ENCODE assay signal across 9 mouse cellular contexts in the genomic region with DNA sequence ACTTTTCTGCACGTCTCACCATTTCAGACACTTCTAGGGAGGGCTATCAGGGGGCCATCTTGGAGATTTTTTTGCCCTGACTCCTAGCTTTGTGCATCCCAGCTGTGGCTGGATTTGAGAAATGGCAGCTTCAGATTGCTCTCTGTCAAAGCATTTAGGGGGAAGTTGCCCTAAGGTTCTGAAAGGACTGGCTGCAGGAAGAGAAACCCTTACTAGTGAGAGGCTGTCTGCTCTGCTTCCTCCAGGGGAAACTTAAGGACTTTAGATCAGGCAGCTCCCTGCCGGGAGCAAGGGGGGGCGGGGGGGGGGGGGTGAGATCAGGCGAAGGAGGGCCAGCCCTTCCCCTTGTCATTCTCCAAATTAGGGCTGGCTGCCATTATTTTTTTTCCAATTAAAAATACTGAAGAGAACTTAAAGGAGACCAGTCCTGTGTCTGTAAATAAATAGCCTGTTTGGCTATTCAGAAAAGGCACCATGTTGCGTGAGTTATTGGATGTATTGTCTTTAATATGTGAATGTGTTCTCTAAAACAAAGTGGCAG.
DNase-seq lines count a peak whose midpoint lies in the region; ATAC-seq lines count a peak whose summit lies in the region.
"Had no signal": no experiment of that assay in that cellular context is flagged by ENCODE, and none has a peak within 500 bp of the region (broad histone marks: within the 10 kb centered on the region; RNA-seq: fewer than 3 reads in every experiment).

No protein-coding gene starts in this region.

- 0% methylated on average over 5 of the region's 5 CpGs for WGBS in forebrain, embryonic 11.5 days
- WGBS in intestine, embryonic 15.5 days = 27% methylated on average over 5 of the region's 5 CpGs
- 16% methylated on average over 4 of the region's 5 CpGs for WGBS in stomach, embryonic 16.5 days

- DNase-seq in gastrocnemius, adult 18-20 months (ENCODE audit: low spot score) = peak; percentile 20
- no peak for DNase-seq in gastrocnemius, postnatal 4 days (ENCODE audit: low spot score in 2 of 2)
- DNase-seq in MN1 (ENCODE audit: low spot score) = peak; percentile 30
- peak; percentile 82 for DNase-seq in forebrain, embryonic 11.5 days (ENCODE audit: low spot score)
- DNase-seq in lung, postnatal 36 days = peak; percentile 55
- no peak for DNase-seq in left cerebral cortex, adult 11 months (ENCODE audit: low spot score)

- peaks cover 13% of the 10 kb centered on the region; the same call in 1 of the 2 replicates for H3K4me1 ChIP-seq in forebrain, embryonic 11.5 days (replicated peaks; ENCODE audit: control insufficient read depth, insufficient read depth, low read length)
- H3K4me1 ChIP-seq in intestine, embryonic 15.5 days (replicated peaks) = peaks cover 15% of the 10 kb centered on the region
- H3K4me1 ChIP-seq in stomach, embryonic 16.5 days (ENCODE audit: control insufficient read depth, insufficient read depth, low read length) = peaks cover 22% of the 10 kb centered on the region

- H3K27me3 ChIP-seq in forebrain, embryonic 11.5 days (ENCODE audit: control insufficient read depth, insufficient read depth, low read length) = no peaks in the 10 kb centered on the region
- no peaks in the 10 kb centered on the region for H3K27me3 ChIP-seq in intestine, embryonic 15.5 days (replicated peaks)
- H3K27me3 ChIP-seq in stomach, embryonic 16.5 days (ENCODE audit: control insufficient read depth, insufficient read depth, low read length) = no peaks in the 10 kb centered on the region

- peak overlapping the region; percentile 17; the same call in 1 of the 2 replicates for H3K4me3 ChIP-seq in forebrain, embryonic 11.5 days (ENCODE audit: low read depth, low read length)
- H3K4me3 ChIP-seq in intestine, embryonic 15.5 days (replicated peaks) = no peak overlapping the region
- no peak overlapping the region for H3K4me3 ChIP-seq in stomach, embryonic 16.5 days (replicated peaks; ENCODE audit: low read length)

- peak overlapping the region; percentile 84 for H3K27ac ChIP-seq in forebrain, embryonic 11.5 days (ENCODE audit: low read depth, low read length)
- no peak overlapping the region for H3K27ac ChIP-seq in intestine, embryonic 15.5 days
- H3K27ac ChIP-seq in stomach, embryonic 16.5 days (ENCODE audit: low read length) = peak overlapping the region; percentile 39

- peak; percentile 57 for ATAC-seq in forebrain, embryonic 11.5 days (replicated peaks; ENCODE audit: low FRiP score)
- ATAC-seq in intestine, embryonic 15.5 days = no peak
- ATAC-seq in stomach, embryonic 16.5 days (ENCODE audit: insufficient read depth, low FRiP score) = no peak

- no peak overlapping the region for H3K9ac ChIP-seq in forebrain, embryonic 11.5 days (ENCODE audit: low read length)
- H3K9ac ChIP-seq in intestine, embryonic 15.5 days = no peak overlapping the region
- H3K9ac ChIP-seq in stomach, embryonic 16.5 days (ENCODE audit: low read length) = no peak overlapping the region

- no peaks in the 10 kb centered on the region for H3K36me3 ChIP-seq in forebrain, embryonic 11.5 days (ENCODE audit: control insufficient read depth, insufficient read depth, low read length)
- H3K36me3 ChIP-seq in intestine, embryonic 15.5 days = no peaks in the 10 kb centered on the region
- no peaks in the 10 kb centered on the region for H3K36me3 ChIP-seq in stomach, embryonic 16.5 days (ENCODE audit: control insufficient read depth, insufficient read depth, low read length)
- H3K36me3 ChIP-seq: G1E had no signal

- no peaks in the 10 kb centered on the region for H3K9me3 ChIP-seq in forebrain, embryonic 11.5 days (ENCODE audit: control insufficient read depth, low read length)
- no peaks in the 10 kb centered on the region for H3K9me3 ChIP-seq in intestine, embryonic 15.5 days
- H3K9me3 ChIP-seq in stomach, embryonic 16.5 days (replicated peaks; ENCODE audit: control insufficient read depth, low read length) = no peaks in the 10 kb centered on the region
- H3K9me3 ChIP-seq: G1E had no signal

- H3K4me2 ChIP-seq in forebrain, embryonic 11.5 days (ENCODE audit: low read depth, low read length, severe bottlenecking) = peak overlapping the region; percentile 29; the same call in 1 of the 2 replicates
- peak overlapping the region; percentile 68 for H3K4me2 ChIP-seq in intestine, embryonic 15.5 days (replicated peaks)
- H3K4me2 ChIP-seq in stomach, embryonic 16.5 days (ENCODE audit: low read depth, low read length) = peak overlapping the region; percentile 53

Comparison
In these comparisons a context has a peak if more than half of its experiments do, and no peak if none do; other contexts are left out.
1. DNase-seq: peak in gastrocnemius, adult 18-20 months (single experiment), MN1 (single experiment), forebrain, embryonic 11.5 days (single experiment) and lung, postnatal 36 days (single experiment); none in gastrocnemius, postnatal 4 days (0 of 2) and left cerebral cortex, adult 11 months (single experiment).
2. Peak in every context shown above with its lines, with median percentiles within 50 percentile points of each other: H3K4me2 ChIP-seq.